Mouse (Mus musculus) cerebellum, adult 2 months (tissue): Measurements from ENCODE around the gene Cbarp.

ENCODE experiments used
- CTCF ChIP-seq: fragments of 200-500 bp; IDR thresholded peaks from 2 replicates; pipeline ENCODE4 v1.5.1; 2011; ENCODE audit warnings: low read depth, mild to moderate bottlenecking, control low read depth, low read length, moderate library complexity, borderline replicate concordance; ENCODE audit not compliant: insufficient read depth
- POLR2A ChIP-seq: fragments of 200-500 bp; IDR thresholded peaks from 2 replicates; pipeline ENCODE4 v1.6.1; 2011; ENCODE audit warnings: low read length, control low read depth, borderline replicate concordance; ENCODE audit not compliant: insufficient read depth

GRCm38 (mm10) chr10:80151211-80152034 is 10.8 kb upstream of the Cbarp start:
- TF ChIP-seq CTCF (no peak), POLR2A (no peak)
